Mouse (Mus musculus) v-Abl transformed pro-B cells (cell line): ENCODE data around the gene Wdr38.

Experiments used
- in situ Hi-C, 2 experiments: fragments of 400-800 bp; cut with MboI; formaldehyde crosslinking; loops; one replicate each; pipeline ENCODE4 v1.15.1; 2025; ENCODE audit not compliant: unreplicated experiment in 2 of 2

Gene Wdr38

DNA sequence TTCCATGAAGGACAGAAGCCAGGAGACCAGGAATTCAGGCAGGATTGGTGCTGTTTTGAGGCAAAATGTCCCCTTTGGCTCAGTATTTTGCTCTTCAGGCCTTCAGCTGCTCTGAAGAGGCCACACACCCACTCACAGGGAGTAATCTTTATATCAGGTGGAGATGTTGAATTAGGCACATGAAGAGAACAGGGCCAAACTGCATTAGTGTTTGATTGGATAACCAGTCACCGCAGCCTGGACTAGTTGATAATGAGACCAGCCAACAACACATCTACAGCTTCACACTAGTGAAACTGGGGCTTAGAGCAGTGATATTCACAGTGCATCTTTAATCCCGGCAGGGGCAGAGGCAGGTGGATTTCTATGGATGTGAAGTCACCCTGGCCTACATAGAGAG lies 8.3 kb upstream of the Wdr38 start:
- in situ Hi-C loops, result no loop called here

DNA sequence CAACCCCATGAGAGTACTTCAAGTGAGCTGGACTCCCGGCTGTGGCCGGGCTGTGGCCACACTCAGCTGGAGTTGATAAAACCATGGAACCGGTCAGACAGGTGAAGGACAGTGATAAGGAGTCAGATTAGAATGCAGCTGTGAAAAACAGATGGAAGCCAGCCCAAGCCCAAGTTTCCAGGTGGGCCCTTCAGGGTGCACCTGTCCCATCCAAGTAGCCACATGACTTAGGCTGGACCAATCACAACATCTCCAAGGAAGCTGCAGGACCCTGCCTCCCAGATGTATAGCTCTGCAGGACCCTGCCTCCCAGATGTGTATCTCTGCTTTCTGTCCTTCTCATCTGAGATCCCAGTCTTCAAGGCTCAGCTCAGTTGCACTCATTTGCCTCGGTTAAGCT lies 5.3 kb upstream of the Wdr38 start:
- in situ Hi-C loops, result loop anchor here (10.0 kb wide), 3 partner anchors 197 to 337 kb away; no protein-coding TSS in a partner anchor

DNA sequence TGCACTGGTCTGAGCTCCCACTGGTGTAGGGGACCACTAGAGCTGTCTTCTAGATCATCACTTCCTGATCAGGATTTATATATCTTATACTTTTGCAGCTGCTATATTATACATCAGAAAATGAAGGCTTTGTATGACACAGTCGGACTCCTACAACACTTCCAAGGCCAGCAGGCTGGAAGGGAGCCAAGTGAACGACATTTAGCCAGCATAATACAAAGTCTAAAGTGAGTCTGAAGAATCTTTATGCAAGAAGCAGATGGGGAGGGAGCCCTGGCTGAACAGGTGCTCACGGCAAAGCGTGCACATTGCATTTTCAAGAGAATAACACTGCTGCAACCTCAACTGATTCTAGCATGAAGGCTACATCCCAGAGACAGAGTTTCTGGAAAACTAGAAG lies 4.8 kb upstream of the Wdr38 start:
- in situ Hi-C loops, result loop anchor here (10.0 kb wide), 3 partner anchors 198 to 338 kb away; no protein-coding TSS in a partner anchor

DNA sequence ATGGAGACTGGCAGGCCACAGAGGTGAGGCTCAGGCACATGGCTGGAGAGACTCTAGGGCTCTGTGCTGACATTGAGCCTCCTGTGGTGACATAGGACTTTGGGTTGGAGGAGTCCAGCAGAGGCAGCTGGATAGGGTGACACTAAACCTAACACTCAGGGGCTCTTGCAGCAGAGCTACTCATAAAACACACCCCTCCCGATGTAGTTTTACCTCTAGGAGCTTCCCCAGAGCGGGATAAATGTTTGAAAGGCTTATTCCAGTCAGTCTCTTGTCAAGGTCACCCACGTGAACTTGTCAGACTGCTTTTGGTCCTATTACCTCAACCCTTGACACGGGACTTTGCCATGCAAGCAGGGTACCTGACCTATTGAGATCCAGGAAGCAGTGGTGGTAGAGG lies 2.1 kb downstream of the Wdr38 start:
- in situ Hi-C loops, result loop anchor here (5.0 to 10.0 kb wide), 6 partner anchors 67 to 345 kb away; partner anchors contain the start of genes Nr6a1 (in 1 of the 2) and Olfml2a (in 1 of the 2)

DNA sequence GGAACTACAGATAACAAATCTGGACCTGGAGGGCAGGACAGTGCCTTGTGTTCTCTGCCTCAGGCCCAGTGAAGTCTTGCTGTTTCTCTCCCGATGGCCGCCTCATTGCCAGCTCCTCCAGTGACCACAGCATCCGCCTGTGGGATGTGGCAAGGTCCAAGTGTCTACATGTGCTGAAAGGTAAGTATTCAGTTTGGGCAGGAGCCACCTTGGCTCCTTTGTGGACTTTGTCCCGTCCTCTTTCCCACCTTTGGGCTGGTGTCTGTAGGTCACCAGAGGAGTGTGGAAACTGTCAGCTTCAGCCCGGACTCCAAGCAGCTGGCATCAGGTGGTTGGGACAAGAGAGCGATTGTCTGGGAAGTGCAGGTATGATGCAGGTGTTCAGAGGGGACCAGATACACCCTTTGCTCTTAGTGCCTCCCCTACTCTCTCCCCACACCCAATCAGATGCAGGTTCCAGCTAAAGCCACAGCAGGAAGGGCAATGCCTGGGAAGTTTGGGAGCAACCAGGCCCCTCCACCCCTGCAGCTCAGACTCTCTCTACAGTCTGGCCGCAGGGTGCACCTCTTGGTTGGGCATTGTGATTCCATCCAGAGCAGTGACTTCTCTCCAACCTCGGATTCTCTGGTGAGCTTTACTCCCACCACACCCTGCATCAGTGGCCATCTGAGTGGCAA lies 2.8 kb downstream of the Wdr38 start:
- in situ Hi-C loops, result loop anchor here (5.0 to 25.0 kb wide), 7 partner anchors 68 to 1638 kb away; partner anchors contain the start of genes Nr6a1 (in 1 of the 2), Olfml2a (in 1 of the 2) and Pdcl (in 1 of the 2)

DNA sequence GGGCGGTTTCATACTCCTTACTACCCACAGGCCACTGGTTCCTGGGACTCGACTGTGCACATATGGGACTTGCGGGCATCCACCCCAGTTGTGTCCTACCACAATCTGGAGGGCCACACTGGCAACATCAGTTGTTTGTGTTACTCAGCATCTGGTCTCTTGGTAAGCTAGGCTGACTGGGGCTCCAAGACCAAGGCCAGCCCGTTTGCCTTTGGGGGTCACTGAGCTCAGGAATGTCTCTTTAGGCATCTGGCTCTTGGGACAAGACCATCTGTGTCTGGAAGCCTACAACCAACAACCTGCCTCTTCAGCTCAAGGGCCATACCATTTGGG lies 3.3 kb downstream of the Wdr38 start:
- in situ Hi-C loops, result loop anchor here in 1 of 2 experiments (25.0 kb wide), 1 partner anchor 1638 kb away; the partner anchor contains the start of gene Pdcl

DNA sequence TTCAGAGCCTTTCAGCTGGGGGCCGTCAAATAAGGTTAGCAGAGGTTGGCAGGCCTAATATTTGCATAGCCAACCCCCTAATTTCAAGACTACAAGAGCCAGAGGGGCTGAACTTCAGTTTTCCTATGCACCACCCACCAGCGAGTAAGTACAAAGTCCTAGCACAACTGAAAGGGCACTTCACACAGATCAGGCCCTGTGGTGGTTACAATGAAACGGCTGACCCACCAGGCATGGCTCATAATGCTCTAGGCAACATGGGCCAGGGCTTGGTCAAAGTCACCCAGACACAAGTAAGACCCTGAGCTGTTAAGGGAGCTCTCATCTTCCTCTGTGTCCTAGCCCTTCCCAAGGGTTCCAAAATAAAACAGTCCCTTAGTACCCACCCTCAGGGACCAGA lies 4.6 kb downstream of the Wdr38 start:
- in situ Hi-C loops, result loop anchor here in 1 of 2 experiments (25.0 kb wide), 1 partner anchor 1640 kb away; the partner anchor contains the start of gene Pdcl

DNA sequence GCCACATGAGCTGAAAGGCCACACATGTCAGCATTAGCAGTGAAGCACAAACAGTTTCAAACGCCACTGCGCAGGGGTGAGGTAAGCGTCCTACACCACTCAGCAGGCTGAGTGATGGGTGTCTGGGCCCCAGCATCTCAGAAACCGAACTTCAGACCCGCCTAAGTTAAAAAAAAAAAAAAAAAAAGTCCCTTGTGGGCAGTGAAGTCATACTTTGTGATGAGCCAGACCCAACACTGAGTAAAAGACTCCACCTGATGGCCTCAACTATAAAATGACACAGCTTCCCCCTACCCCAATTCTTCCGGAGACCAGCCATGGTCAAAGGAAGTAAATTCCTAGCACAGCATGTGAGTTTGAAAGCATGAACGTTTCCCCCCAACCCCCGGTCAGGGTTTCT lies 5.8 kb downstream of the Wdr38 start:
- in situ Hi-C loops, result loop anchor here in 1 of 2 experiments (25.0 kb wide), 1 partner anchor 1641 kb away; the partner anchor contains the start of gene Pdcl

DNA sequence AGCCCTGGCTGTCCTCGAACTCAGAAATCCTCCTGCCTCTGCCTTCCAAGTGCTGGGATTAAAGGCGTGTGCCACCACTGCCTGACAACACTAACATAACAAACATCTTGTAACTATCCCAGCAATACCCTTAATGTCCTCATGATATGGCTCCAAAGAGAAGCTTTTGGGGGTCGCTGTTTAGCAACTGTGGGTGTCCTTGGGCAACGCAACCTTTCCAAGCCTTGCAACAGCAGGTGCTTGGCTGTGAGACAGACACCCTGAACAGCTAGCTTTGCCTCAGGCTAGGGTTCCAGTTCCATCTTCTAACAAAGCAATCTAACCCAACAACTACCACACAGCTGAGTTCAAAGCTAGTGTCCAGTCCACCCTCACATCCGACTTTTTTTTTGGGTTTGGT lies 6.2 kb downstream of the Wdr38 start:
- in situ Hi-C loops, result loop anchor here in 1 of 2 experiments (25.0 kb wide), 1 partner anchor 1641 kb away; the partner anchor contains the start of gene Pdcl

DNA sequence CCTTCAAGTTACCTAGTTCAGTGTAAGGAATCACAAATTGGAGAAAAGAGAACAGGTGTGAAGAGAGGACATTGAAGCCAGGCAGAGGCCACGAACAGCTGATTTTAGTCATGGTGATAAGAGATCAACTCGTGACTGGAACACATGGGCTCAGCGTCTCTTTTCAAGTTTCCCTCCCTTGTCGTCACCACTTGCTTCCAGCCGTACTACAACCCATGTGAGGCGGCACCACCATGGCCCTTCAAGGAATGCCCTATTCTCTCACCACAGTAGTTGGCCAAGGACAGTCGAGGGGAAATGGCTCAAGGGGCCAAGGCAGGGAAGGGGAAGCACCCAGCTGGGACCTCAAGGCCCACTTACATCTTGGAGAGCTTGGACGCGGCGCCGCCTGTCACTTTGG lies 7.1 kb downstream of the Wdr38 start:
- in situ Hi-C loops, result loop anchor here in 1 of 2 experiments (25.0 kb wide), 1 partner anchor 1642 kb away; the partner anchor contains the start of gene Pdcl

DNA sequence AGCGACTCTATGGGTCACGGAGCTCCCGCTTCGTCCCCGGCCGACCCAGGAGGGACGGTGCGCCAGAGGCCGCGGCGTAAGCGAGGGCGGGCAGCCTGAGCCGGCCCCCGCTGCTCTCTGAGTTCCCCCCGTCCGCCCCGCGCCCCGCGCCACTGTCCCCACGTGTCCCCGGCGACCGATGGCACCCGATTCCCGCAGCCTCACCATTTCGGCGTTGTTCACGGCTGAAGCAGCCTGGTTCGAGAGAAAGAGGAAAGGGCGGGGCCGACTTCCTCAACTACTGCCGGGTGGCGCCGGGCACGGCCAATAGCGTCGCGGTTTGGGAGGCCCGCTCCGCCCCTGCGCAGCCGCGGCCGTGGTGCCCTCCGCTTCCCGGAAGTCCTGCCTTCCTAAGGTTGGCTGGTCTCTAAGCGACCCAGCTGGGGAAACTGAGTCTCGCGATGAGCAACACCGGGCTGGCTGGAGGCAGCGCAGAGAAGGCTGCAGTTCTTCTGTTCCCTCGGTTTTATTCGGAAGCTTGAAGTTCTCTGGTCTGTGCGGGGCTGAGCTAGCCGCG lies 7.7 kb downstream of the Wdr38 start, which contains the start of gene Arpc5l:
Gene Arpc5l (plus strand): TSS at position 469 of the 556 bp plus-strand sequence.
- in situ Hi-C loops, result loop anchor here in 1 of 2 experiments (25.0 kb wide), 1 partner anchor 1643 kb away; the partner anchor contains the start of gene Pdcl

DNA sequence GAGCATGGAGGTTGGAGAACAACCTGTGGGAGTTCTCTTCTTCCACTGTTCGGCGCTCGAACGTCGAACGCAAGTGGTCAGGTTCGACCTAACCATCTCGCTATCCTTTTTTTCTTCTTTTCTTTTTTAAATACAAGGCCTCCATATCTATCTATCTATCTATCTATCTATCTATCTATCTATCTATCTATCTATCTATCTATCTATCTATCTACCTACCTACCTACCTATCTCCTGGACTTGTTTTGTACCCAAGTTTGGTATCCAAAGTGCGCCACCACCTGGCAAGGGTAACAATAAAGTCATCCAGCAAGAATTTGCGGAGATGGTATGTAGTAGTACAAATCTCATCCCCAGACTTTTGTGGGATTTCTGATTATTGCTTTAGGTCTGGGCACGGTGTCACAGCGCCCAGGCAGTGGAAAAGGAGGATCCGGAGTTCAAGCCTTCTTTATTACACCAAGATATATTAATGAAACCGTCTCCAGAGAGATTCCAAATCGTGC lies 8.4 kb downstream of the Wdr38 start, which contains the start of gene Rpl35:
Gene Rpl35 (minus strand): TSS at position 51 of the 506 bp plus-strand sequence.
- in situ Hi-C loops, result loop anchor here in 1 of 2 experiments (25.0 kb wide), 1 partner anchor 1643 kb away; the partner anchor contains the start of gene Pdcl

DNA sequence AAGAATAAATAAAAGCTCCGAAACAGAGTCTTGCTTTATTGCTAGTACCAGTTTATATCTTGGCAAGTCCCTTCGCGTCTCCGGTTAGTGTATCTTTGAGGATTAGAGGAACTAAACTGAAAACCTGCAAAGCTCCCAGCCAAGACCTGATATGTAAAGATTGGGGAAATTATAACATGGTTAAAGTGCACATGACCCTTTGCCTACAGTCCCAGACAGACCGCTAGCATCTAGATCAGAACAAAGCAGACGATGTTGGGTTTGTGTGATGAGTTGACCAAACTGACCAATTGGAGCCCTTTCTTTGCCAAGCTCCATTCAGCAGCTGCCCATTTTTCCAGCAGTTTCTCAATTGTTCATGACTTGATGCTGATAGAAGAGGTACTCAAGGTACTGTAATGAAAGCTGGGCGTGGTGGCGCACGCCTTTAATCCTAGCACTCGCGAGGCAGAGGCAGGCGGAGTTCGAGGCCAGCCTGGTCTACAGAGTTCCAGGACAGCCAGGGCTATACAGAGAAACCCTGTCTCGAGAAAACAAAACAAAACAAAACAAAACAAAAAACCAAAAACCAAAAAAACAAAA lies 9.0 kb downstream of the Wdr38 start:
- in situ Hi-C loops, result loop anchor here in 1 of 2 experiments (25.0 kb wide), 1 partner anchor 1644 kb away; the partner anchor contains the start of gene Pdcl

DNA sequence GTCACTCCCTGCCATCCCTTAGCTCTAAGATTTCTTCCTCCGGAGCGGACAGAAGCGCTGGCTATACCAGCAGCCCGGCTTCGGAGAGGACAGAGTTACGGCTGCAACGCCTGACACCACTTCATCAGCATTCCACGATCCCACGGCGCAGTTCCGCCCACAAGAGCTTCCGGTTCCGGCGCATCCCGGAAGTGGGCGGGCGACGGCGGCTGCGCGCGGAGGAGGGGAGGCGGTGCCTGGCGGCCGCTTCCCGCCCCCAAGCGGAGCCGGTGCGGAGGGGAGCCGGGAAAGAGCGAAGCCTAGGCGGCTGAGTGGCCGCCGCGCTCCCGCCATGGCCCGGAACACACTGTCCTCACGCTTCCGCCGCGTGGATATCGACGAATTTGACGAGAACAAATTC lies 10.6 kb downstream of the Wdr38 start:
- in situ Hi-C loops, result loop anchor here in 1 of 2 experiments (25.0 kb wide), 1 partner anchor 1646 kb away; the partner anchor contains the start of gene Pdcl

DNA sequence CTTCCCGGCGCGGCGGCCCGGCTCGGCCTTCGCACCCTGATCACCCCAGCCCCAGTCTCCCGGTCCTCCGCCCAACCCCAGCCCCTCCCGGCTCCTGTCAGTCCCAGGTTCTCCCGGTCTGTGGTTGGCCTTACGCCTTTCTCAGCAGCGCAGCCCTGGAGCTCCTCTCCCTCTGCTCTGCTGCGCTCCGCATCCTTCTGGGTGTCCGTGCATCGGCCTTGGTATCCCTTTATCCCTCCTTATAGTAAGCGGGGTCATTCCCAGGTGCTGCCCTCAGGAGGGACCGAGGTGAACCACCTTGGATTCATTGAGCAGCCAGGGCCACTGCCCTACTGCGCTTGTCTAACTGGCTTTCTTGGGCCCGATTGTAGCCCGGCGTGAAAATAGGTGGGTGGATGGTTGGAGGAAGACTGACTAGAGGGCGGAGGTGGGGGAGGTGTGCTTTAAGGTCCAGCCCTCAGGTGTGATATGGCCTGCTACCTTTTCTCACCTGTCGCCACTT lies 11.1 kb downstream of the Wdr38 start:
- in situ Hi-C loops, result loop anchor here in 1 of 2 experiments (25.0 kb wide), 1 partner anchor 1646 kb away; the partner anchor contains the start of gene Pdcl

DNA sequence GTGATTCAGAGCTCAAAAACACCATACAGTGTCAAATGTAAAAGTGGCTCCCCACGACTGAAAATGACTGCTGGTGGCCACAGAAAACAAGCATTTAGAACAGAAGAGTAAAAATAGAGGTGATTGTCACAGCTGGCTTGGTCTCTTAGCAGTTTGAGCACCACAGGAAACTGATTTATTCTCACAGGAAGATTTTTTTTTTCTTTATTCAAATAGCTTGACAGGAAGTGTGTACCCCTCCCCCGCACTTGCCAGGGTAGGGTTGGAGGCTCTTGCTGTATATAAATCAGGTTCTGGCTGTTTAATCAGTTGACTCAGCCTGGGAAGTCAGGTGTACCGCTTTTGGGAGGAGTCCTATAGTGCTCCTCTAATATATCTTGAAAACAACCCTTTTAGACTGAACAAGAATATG lies 11.7 kb downstream of the Wdr38 start:
- in situ Hi-C loops, result loop anchor here in 1 of 2 experiments (25.0 kb wide), 1 partner anchor 1647 kb away; the partner anchor contains the start of gene Pdcl

DNA sequence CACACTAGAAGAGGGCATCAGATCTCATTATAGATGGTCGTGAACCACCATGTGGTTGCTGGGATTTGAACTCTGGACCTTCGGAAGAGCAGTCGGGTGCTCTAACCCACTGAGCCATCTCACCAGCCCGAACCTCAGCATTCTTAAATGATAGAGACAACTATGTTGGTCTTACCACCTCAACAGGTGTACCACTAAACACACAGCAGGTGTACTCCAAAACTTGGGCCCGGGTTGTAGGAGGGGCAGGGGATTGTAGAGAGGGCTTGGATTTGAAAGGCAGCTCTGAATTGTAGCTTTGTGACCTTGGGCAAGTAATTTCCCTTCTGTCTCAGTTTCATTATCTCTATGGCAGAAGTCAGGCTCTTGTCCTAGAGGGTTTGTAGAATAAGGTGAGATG lies 12.9 kb downstream of the Wdr38 start:
- in situ Hi-C loops, result loop anchor here (5.0 to 25.0 kb wide), 3 partner anchors 177 to 1648 kb away; partner anchors contain the start of gene Pdcl (in 1 of the 2)

DNA sequence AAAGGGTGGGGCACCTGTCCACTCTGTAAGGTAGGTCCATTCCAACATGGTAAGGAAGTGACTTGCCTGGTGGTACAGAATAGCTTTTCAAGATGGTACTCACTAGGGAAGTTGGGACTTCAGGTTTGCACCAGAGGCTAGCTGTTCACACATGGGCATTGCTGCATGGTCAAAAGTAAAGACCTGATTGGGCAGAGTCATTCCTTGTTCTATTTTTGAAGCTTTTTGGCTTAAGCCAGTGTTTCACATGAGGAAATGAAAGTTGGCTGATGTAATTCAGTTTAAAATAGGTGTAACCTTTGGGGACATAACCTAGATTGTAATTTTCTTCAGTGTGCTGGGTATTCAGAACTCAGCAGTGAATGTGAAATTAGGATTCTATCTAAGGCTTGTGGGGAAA lies 14.0 kb downstream of the Wdr38 start:
- in situ Hi-C loops, result loop anchor here (5.0 to 25.0 kb wide), 3 partner anchors 176 to 1649 kb away; partner anchors contain the start of gene Pdcl (in 1 of the 2)

DNA sequence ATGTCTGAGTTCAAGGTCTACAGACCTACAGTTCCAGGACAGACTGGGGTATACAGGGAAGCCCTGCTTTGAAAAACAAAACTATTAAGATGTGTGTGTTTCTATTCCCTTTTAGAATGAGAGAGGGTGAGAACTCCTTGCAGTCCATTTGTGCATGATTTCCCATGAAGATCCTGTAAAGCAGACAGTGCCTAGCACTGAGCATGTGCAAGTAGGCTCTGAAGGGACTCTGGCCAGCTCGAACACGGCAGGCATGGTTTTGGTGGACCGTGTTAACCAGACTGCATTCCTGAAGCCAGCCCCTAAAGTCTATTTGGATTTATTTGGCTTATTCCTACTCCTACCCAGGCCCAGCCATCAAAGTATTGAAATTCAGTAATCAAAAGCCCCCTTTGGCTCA lies 14.7 kb downstream of the Wdr38 start:
- in situ Hi-C loops, result loop anchor here (5.0 to 25.0 kb wide), 3 partner anchors 175 to 1650 kb away; partner anchors contain the start of gene Pdcl (in 1 of the 2)
